ENCODE assay signal across 17 mouse cellular contexts in genomic region chr5:88574829-88575228, GRCm38 (mm10). TPM values are rescaled to one million over a fixed set of nuclear protein-coding genes. Genes with fewer than 3 reads are reported as not detected.
"Had no signal": no experiment of that assay in that cellular context is flagged by ENCODE, and none has a peak within 500 bp of the region (broad histone marks: within the 10 kb centered on the region; RNA-seq: fewer than 3 reads in every experiment).

No protein-coding gene starts in this region.

- H3K4me2 ChIP-seq: neural tube, embryonic 12.5 days; neural tube, embryonic 13.5 days; neural tube, embryonic 15.5 days; stomach, embryonic 15.5 days had no signal

- H3K4me3 ChIP-seq: neural tube, embryonic 12.5 days; neural tube, embryonic 13.5 days; neural tube, embryonic 15.5 days; stomach, embryonic 15.5 days had no signal

- H3K36me3 ChIP-seq: neural tube, embryonic 12.5 days; stomach, embryonic 15.5 days had no signal

- H3K9ac ChIP-seq: neural tube, embryonic 12.5 days; neural tube, embryonic 13.5 days; neural tube, embryonic 15.5 days; stomach, embryonic 15.5 days had no signal

- H3K4me1 ChIP-seq: neural tube, embryonic 12.5 days; neural tube, embryonic 13.5 days; neural tube, embryonic 15.5 days; stomach, embryonic 15.5 days had no signal

- H3K27ac ChIP-seq: neural tube, embryonic 12.5 days; neural tube, embryonic 13.5 days; neural tube, embryonic 15.5 days; stomach, postnatal 0 days had no signal

- DNase-seq: retina, postnatal 1 day; right cerebral cortex, adult 18-20 months; right cerebral cortex, postnatal 14 days; right cerebral cortex, postnatal 25 days; right cerebral cortex, postnatal 4 days; spleen, adult 18-20 months; thymus, adult 2 months; thymus, postnatal 14 days; thymus, postnatal 25 days; thymus, postnatal 36 days; thymus, postnatal 4 days had no signal

- H3K27me3 ChIP-seq: neural tube, embryonic 12.5 days; neural tube, embryonic 13.5 days; neural tube, embryonic 15.5 days; stomach, embryonic 15.5 days had no signal

- H3K9me3 ChIP-seq: neural tube, embryonic 12.5 days; neural tube, embryonic 13.5 days; neural tube, embryonic 15.5 days; stomach, embryonic 15.5 days had no signal

RNA-seq across cellular contexts. Expression of gene Jchain, which starts 47.1 kb away (rescaled TPM):
- polyA plus RNA-seq: stomach, embryonic 14.5 days; stomach, postnatal 0 days had no signal
